Mouse (Mus musculus) CD4-positive, CD25-positive, alpha-beta regulatory T cell, adult 2 months (primary cell): ENCODE measurements around the gene Gipc2.
"Not testable (repeated sequence)": the region's sequence is repeated elsewhere in the genome, so short reads cannot be mapped to it uniquely, and the experiment has no call there.

ENCODE experiments used
- DNase-seq: peaks from one replicate; pipeline ENCODE4 v3.0.0-alpha.2; 2012; ENCODE audit warnings: low read depth, low spot score

The Gipc2 gene

DNA sequence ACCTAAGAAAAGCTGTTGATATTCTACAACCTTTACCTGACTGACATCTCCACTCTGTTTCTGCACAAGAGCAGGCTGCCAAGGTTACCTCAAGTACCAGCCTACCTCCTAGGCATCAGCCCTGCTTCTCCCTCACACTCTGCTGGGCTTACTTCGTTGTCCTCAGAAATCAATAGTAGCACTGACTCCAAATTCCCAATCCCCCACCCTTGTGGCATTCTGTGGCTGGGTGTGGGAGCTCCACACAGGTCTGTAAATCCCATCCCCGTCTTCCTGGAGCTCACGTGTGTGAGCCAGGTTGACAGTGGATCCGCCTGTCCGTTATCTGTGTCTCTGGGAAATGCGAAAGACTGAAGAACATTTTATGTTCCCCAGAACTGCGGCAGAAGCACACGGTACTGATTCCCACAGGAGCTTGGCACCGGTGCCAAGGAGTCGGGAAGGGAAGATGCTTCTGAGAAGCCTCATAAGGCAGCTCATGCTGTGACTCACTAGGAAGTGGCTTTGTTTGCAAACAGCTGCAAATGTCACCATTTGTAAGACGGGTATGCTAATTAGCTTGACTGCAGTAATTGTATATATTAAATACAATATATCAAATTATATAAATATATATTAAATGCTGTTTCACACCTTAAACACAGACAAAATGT, 10.6 kb downstream of the Gipc2 start:
- no peak for DNase-seq

DNA sequence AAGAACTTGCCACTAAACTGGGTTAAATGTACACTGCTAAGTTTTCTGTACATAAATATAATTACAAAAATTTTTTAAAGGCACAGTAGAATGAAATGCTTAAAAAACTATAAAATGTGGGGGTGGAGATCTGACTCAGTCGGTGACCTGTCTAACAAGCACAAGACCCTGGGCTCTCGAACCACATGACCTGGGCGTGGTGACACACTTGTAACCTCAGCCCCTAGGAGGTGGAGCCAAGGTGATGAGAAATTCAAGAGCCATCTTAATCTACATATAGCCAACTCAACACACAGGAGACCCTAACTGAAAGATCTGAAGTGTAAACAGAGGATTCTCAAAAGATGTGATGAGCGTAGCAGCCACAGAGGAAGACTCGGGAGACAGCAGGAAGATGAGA, 11.9 kb downstream of the Gipc2 start:
- DNase-seq, result no peak

DNA sequence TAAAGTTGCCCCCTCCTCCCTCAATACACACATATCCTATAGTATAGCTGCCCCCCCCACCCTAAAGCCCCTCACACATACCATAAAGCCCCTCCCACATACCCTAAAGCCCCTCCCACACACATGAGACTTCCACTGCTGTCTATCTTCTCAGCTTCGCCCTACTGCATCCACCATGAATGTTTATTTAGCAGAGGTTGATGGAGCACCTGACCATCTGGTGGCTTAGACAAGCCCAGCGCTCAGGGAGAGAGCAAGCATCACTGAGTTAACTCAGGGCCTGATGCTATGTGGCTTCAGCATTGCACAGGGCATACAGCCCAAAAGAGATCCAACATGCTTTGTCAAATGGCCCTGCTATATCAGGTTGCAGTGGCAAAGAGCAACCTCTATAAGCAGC, 12.9 kb downstream of the Gipc2 start:
- no peak for DNase-seq

DNA sequence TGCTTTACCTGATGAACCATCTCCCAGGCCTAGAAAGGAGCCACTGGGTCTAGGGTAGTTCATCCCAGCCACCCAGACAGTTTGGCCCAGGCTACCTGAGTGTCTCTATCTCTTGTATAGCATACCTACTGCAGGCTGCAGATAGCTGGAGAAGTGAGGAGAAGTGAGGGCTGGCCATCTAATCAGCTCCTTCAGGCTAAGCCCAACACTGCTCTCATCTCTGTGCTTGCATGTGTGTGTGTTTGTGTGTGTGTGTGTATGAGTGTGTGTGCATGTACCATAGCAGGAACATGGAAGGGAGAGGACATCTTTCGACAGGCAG, 13.6 kb downstream of the Gipc2 start:
- DNase-seq, result no peak

DNA sequence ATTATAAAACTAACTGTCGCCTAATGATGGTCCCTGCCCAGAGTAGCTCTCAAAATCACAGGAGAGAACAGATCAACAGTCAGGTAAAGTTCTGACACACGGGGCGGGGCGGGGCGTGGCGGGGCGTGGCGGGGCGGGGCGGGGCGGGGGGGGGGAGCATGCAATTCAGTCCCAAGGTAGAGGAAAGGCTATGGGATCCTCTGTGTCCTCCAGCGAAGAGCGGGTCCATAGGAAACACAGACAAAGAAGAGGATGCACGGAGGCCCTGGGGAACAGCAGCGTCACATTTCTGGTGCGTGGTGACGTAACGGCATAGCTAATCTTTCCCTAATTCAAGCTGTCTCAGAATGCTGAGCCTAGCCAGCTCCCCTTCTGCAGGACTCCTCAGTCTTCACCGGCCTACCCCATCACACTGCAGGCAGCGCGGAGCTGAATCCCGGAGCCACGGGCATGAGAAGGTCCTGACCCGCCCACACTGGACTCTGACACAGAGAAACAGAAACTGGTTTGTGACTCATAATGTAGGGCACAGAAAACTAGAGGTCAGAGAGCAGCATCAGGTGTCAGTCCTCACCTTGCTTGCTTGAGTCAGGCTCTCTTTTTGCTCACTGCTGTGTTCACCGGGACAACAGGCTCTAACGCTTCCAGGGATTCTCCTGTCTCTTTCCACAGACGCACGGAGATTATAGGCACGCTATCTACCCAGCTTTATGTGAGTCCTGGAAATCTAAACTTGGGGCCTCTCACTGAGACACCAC, 14.1 kb downstream of the Gipc2 start:
- peak; percentile 7 for DNase-seq

DNA sequence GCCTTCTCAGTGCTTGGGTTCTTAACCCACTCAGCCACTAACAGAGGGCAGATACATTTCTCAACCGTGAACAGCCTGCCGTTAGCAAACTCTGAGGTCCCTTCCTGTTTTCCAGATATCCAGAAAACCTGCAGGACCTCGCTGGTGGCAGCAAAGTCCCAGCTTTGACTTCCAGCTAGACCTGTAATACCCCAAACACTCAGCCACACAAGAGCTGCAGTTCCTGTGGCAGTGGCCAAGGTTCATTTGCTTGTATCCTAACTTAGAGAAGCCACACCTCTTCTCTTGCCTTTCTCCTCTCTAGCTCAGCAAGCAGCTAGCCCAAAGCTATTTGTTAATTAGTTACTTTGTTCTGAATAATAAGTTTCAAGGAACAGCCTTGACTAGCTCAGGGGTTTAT, 16.2 kb downstream of the Gipc2 start:
- DNase-seq, result no peak

DNA sequence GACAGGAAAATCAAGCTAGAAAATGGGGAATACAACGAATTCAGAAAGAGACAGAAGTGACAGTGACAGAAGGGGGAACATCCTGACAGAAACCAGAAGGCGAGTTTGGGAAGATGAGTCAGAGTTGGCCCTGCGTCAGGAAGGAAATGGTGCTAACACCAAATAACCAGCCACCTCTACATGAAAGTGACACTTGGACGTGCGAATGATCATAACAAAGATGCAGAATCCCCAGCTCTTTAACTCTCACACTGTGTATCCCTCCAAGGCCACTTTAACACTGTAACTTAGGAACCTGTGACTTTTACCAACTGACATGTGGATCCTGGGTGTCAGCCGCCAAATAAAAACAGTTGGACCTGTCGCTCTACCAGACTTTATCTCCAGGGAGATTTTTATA, 16.6 kb downstream of the Gipc2 start:
- no peak for DNase-seq

DNA sequence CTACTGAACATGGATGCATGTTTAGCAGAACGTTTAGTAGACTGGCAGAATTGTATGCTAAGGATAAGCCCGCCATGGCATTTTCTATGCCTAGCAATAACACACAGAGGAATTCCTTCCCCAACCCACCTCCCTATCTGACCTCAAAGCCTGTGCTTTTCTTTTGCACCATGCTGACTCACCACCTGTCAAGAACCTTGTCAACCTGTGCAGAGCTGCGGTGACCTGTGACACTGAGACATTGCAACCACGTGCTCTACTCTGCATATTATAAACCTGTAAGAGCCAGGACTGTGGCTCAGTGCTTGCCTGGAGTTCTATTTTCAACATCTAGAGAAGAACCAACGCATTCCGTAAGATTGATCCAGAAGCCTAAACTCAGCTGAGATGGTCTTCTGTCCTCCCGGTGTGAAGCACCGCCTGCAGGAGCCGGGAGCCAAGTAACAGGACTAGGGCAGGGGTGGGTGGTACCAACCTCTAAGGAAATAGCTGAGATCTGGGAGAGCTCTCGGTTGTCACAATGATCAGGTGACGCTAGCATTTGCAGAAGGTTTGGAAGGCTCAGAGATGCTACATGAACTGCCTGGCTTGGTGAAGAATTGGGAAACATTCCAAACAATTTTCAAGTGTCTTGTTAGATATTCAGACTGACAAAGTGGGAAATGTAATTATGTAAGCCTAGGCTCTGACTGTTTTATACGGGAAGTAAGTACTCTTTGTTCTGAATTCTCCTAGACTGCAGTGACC, 18.8 kb downstream of the Gipc2 start:
- DNase-seq, result no peak

DNA sequence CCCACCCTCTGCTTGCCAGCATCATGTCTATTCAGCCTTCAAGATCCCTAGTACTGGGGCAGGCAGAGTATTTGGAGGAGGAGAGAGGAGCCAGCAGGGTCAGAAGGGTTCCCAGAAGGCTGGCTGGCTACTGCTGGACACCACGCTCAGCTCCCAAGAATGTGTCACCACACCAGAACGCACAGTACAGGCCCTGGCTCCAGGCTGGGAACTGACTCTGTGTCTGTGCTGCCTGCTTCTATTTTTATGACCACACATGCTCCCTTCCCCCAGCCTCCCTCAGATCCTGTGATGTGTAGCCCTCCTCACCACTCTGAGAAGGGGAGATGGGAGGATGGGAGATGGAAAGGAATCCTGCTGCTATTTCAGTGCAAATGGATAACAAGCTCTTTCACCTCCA, 20.8 kb downstream of the Gipc2 start:
- DNase-seq, result no peak

DNA sequence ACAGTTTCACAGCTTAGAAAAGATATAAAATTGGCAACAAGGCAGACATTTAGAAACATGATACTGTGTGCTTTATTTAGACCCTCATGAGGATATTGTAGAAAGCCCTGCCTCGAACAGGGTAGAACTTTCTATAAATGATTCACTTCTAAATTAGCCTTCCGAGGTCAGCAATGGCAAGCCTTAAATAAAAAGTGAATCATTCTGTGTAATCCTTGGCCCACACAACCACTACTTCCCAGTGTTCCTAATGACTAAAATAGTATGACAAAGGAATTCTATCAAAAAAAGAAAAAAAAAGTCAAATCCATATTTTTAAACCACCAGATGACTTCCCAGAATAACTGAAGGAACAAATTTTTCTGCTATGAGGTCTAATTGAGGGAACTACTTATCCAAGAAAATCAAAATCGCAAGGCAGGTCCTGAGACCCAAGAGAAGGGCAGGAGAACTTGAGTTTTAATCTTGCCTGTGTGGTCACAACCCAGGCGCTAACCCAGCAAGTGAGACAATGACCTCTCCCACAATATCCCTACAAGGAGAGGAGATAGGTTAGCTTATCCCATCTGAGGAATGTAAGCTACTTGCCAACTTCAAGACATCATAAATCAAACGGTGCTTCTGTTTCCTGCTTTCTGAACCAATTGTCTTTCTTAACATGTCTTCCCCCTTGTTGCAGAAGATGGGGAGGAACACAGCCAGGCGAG, 22.9 kb downstream of the Gipc2 start:
- no peak for DNase-seq

DNA sequence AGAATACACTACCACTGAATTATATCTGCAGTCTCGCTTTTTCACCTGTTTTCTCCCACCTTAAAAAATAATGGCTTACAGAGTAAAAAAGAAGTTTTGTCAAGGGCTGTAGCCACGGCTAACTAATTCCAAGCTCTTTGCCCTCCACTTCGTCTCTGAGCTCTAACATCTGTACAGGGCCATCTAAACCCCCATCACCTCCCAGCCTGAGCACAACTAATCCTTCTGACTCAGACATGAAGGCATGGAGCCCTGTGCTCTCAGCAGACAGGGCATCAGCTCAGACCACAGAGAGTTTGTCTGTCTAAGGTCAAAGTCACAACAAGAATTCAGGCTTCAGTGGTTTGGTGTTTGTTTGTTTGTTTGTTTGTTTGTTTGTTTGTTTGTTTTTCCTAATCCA, 23.9 kb downstream of the Gipc2 start:
- no peak for DNase-seq

DNA sequence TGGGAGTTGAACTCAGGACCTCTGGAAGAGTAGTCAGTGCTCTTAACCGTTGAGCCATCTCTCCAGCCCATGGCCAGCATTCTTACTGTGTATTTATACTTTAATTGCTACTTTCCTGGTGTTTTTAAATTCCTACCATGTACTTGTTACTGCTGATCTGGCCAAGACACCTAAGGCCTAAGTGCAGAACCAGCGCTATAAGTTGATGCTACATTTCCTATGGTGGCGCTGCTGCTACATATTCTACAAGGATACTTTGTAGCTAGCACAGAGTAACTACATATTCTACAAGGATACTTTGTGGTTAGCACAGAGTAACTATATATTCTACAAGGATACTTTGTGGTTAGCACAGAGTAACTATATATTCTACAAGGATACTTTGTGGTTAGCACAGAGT, 26.7 kb downstream of the Gipc2 start:
- not testable (repeated sequence) for DNase-seq

DNA sequence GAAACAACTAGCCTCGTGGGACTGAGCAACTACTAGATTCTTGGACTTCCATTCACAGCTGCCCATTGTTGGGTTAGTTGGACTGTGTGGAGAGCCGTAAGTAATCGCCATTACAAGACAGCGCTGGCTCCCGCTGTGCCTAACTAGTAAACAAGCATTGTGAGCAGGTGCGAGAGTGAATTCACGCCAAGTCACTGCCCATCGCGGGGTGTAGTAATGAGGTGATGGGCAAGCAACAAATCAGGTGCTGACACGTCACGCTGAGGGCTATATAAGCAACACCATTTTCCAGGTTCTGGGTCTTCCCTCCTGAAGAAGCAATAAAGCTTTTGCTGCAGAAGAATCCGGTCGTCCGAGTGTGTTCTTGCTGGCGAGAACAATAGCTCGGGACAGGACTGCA, 29.9 kb downstream of the Gipc2 start:
- DNase-seq, result not testable (repeated sequence)

DNA sequence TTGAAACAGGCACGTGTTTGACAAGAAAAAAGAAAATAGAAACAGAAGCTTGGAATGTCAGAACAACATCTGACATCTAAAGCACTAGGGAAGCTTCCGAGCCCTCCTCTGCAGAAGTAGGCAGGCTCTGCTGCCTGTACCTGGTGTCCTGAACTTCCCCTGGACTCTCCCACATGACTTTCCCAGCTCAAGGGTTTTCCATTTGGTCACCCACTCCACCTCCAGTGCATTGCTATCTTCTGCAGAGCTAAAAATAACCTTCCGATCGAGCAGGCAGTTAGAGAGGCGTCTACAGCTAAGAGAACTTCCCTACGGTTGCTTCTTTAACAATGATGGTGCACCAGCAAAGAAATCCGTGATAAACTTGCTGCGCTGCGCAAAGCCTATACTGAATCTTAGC, 32.4 kb downstream of the Gipc2 start:
- DNase-seq, result no peak

DNA sequence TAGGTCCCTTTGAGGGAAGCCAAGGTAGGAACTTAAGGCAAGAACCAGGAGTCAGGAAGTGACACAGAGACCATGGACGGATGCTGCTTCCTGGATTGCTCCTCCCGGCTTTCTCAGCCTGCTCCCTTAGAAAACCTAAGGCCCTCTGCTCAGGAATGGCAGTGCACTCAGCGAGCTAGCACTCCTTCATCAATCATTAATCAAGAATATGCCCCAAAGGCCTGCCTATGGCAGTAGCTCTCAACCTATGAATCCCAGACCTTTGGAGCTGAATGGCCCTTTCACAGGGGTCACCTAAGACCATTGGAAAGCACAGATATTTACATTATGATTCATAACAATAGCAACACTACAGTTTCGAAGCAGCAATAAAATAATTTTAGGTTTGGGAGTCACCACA, 35.1 kb downstream of the Gipc2 start:
- no peak for DNase-seq

DNA sequence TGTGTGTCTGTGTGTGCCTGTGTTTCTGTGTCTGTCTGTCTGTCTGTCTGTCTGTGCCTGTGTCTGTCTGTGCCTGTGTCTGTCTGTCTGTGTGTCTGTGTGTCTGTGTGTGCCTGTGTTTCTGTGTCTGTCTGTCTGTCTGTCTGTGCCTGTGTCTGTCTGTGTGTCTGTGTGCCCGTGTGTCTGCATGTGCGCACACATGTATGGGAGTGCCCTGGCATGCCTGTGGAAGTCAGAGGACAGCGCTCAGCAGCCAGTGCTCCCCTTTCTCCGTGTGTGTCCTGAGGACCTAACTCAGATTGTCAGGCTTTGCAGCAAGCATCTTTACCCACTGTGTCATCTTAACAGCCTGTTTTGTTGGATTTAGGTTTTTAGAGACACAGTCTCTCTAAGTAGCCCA, 36.6 kb downstream of the Gipc2 start:
- not testable (repeated sequence) for DNase-seq

DNA sequence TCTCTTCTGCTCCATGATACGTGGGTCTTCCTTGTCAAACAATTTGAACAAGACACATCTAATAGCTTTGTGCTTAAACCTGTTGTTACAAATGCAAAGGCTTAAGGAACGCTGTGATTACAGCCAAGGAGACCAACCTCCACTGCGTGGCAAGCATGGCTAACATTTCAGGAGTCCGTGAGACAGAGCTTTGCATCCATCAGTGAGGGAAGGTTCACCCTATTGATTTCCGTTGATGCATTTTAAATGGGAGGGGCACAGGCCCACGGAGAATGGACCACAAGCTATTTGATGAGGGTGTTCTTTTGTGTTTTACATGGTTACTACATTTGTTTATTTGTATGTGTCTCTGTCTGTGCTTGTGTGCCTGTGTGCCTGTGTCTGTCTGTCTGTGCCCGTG, 37.4 kb downstream of the Gipc2 start:
- no peak for DNase-seq

DNA sequence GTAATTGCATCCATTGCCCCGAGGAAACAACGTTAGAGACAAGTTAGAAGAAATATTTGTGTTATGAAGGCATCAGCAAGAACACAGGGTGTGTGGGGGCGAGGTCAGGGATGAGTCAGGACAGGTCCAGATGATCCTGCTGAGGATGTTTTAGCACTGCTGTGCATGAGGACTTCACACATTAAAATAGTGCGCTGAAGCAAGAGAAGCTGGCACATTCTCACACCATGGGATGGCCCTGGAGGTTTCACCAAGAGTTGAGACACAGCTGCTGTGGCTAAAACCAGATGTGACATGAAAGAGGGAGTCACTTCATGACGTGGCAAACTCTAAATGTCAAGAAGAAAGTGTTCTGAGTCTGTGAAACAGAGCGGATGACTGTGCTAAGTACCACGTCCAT, 38.9 kb downstream of the Gipc2 start:
- no peak for DNase-seq

DNA sequence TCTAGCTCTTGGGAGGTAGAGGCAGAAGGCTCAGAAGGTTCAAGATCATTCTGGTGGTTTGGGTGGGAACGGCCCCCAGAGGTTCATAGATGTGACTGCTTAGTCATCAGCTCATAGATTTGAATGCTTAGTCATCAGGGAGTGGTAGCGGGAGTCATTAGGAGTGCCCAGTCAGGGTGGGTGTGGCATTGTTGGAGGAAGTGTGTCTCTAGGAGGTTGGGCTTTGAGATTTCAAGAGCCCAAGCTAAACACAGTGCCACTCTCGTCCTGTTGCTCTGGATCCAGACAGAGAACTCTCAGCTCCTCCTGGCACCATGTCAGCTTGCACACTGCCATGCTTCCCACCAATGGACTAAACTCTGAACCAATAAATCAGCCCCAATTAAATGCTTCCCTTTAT, 43.3 kb downstream of the Gipc2 start:
- no peak for DNase-seq

DNA sequence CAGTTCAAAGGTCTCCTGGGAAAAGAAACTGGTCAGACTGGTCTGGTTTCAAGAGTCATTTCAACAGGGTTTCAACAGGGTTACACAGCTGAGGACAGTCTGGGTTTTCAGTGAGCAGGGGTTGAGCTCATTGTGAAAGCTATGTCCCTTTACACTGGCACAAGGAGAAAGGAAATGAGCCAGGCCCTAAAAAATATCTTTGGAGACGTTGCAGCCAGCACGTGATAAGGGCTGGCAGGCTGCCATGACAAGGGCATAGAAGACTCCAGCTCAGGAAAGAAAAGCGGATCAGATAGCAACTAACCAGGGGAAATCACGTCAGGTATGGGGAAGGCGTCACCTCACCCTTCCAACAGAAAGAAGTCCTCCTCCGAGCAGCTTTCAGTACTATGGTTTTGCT, 43.9 kb downstream of the Gipc2 start:
- DNase-seq, result no peak

DNA sequence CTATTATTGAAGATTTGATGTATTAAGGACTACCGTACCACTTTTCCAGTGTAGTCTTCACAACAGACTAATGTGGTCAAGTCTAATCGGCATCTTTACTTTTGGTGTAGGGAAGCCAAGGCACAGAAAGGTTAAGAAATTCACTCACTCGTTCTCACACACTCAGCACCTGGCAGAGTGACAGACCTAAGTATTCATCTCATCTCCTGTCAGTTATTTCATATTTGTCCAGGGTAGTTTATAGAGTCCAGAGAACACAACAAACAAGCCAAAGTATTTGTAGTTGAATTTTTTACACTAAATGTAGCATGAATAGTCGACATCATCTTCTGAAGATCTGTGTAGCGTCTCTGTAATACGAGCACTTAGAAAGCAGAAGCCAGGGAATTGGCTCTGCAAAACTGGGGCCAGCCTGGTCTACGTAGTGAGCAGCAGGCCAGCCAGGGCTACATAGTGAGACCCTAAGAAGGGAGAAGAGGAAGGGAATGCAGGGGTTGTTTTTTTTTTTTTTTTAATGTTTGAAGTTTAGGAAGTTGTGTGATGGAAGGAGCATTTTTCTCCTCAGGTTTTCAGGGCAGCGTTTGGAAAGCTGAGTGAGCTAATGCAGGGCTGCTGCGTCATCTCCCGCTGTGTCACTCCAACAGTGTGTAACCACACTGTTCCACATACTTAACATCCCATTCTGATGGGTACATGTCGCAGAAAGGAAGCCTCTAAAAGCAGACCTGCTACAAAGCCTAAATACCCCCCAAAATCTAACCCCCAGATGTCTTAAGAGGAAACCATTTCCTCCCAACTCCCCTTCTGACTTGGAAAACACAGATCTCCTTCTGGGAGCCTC, 44.6 kb downstream of the Gipc2 start:
- DNase-seq, result no peak

DNA sequence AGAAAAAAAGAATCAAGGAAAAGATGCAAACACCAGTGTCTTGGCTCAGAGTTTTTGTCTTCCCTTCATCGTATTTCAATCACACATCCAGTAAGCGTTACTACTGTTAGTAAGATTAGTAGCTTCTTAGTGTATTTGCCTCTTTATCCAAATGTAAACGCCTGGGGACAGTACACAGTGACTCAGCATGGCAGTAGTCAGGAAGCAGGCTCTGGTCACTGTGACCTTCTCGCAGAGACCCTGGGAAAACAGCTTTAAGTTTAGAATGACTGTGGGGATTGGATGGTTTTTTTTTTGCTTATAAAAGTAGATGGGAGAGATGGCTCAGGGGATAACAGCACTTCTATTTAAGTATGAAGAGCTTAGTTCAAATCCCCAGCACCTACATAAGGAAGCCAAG, 46.0 kb downstream of the Gipc2 start:
- no peak for DNase-seq
